Mouse (Mus musculus): ENCODE measurements around the gene Gcnt4.

- no peak for TF ChIP-seq POLR2A (IDR thresholded peaks at IDR 0.05; ENCODE audit: extremely low read depth, insufficient read depth, low read length)
- TF ChIP-seq CTCF (IDR thresholded peaks at IDR 0.05; ENCODE audit: low read depth, low read length), result no peak
Measured at GRCm38 (mm10) chr13:96951880-96952279, 27.4 kb downstream of the Gcnt4 start.

Measured in liver, adult 2 months (tissue).